ENCODE assay signal across 7 mouse cellular contexts in the genomic region with DNA sequence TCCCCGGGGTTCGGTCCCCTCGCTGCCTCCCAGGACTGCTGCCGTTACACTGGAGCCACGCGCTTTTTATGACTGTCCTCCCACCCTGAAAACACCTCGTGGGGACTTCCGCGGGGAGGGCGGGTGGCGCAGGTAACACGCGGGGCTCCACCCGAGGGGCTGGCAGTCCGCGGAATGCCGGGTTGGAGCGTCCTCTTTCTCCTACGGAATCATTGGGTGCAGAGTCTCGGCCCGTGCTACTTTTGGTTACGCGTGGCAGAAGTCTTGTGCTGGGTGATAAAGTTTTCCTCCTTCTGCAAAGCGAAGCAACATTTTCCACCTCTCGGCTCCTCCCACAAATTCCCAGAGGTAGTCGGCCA. TPM values are rescaled to one million over a fixed set of nuclear protein-coding genes. Genes with fewer than 3 reads are reported as not detected.
DNase-seq lines count a peak whose midpoint lies in the region; ATAC-seq and TF ChIP-seq lines count a peak whose summit lies in the region.

No protein-coding gene starts in this region.

- TF ChIP-seq CTCF in lung, embryonic 14.5 days (IDR thresholded peaks at IDR 0.05; ENCODE audit: low read depth), result no peak
- TF ChIP-seq CTCF in cortical plate, adult 2 months (IDR thresholded peaks at IDR 0.05; ENCODE audit: extremely low read depth, insufficient read depth, low read length), result no peak
- no peak for TF ChIP-seq CTCF in liver, embryonic 14.5 days (IDR thresholded peaks at IDR 0.05; ENCODE audit: low read depth)

- H3K9me3 ChIP-seq in lung, embryonic 14.5 days (ENCODE audit: low read depth, low read length), result no peaks in the 10 kb centered on the region
- no peaks in the 10 kb centered on the region for H3K9me3 ChIP-seq in heart, embryonic 16.5 days (replicated peaks; ENCODE audit: control insufficient read depth, low read length)
- no peaks in the 10 kb centered on the region for H3K9me3 ChIP-seq in liver, embryonic 14.5 days (ENCODE audit: control insufficient read depth, low read length)
- H3K9me3 ChIP-seq in stomach, embryonic 14.5 days (ENCODE audit: control insufficient read depth, low read depth, low read length), result no peaks in the 10 kb centered on the region

- no peak for TF ChIP-seq EP300 in liver, embryonic 14.5 days (IDR thresholded peaks at IDR 0.05; ENCODE audit: low read depth)

- under 1% methylated on average over 26 of the region's 26 CpGs for WGBS in lung, embryonic 14.5 days
- under 1% methylated on average over 26 of the region's 26 CpGs for WGBS in heart, embryonic 16.5 days
- WGBS in liver, embryonic 14.5 days (ENCODE audit: insufficient replicate concordance), result under 1% methylated on average over 26 of the region's 26 CpGs
- WGBS in stomach, embryonic 14.5 days, result 0% methylated on average over 26 of the region's 26 CpGs

- H3K9ac ChIP-seq in lung, embryonic 14.5 days, result peak overlapping the region; percentile 60
- H3K9ac ChIP-seq in heart, embryonic 16.5 days (ENCODE audit: low read length), result peak overlapping the region; percentile 75
- no peak overlapping the region for H3K9ac ChIP-seq in liver, embryonic 14.5 days (replicated peaks)
- peak overlapping the region; percentile 25; the same call in 1 of the 2 replicates for H3K9ac ChIP-seq in stomach, embryonic 14.5 days (replicated peaks; ENCODE audit: low read depth, low read length)

- H3K4me2 ChIP-seq in lung, embryonic 14.5 days, result peak overlapping the region; percentile 79
- H3K4me2 ChIP-seq in heart, embryonic 16.5 days (ENCODE audit: low read depth, low read length), result peak overlapping the region; percentile 99
- peak overlapping the region; percentile 65 for H3K4me2 ChIP-seq in liver, embryonic 14.5 days (ENCODE audit: low read depth)
- H3K4me2 ChIP-seq in stomach, embryonic 14.5 days (replicated peaks; ENCODE audit: low read depth, low read length), result peak overlapping the region; percentile 97

- TF ChIP-seq POLR2A in cortical plate, adult 2 months (IDR thresholded peaks at IDR 0.05; ENCODE audit: extremely low read depth, insufficient read depth, low read length), result no peak

- peak overlapping the region; percentile 51 for H3K4me3 ChIP-seq in lung, embryonic 14.5 days (ENCODE audit: low read depth, low read length)
- peak overlapping the region; percentile 84 for H3K4me3 ChIP-seq in cortical plate, adult 2 months (ENCODE audit: insufficient read depth, low read length)
- H3K4me3 ChIP-seq in heart, embryonic 16.5 days (ENCODE audit: low read length), result peak overlapping the region; percentile 83
- H3K4me3 ChIP-seq in liver, embryonic 14.5 days (ENCODE audit: insufficient read depth in 1 of 2, low read depth in 2 of 2, low read length in 2 of 2), result peak overlapping the region; percentile 52 to 56
- peak overlapping the region; percentile 59 for H3K4me3 ChIP-seq in stomach, embryonic 14.5 days (ENCODE audit: low read depth, low read length)

- peak; percentile 27 for DNase-seq in lung, embryonic 14.5 days
- no peak for DNase-seq in lung, postnatal 14 days
- DNase-seq in liver, embryonic 14.5 days (ENCODE audit: low read depth in 3 of 3, low spot score in 3 of 3), result no peak
- DNase-seq in left cerebral cortex, postnatal 14 days (ENCODE audit: low spot score in 2 of 2), result no peak

- peak; percentile 13; the same call in 1 of the 2 replicates for ATAC-seq in lung, embryonic 14.5 days (ENCODE audit: insufficient read depth)
- peak; percentile 12; the same call in 1 of the 2 replicates for ATAC-seq in heart, embryonic 16.5 days (replicated peaks; ENCODE audit: extremely low read depth, insufficient read depth, low FRiP score)
- no peak for ATAC-seq in liver, embryonic 14.5 days (ENCODE audit: insufficient read depth)
- ATAC-seq in stomach, embryonic 14.5 days (ENCODE audit: insufficient number of reproducible peaks, insufficient read depth, low FRiP score, low read depth), result peak; percentile 2; the same call in 1 of the 2 replicates

- no peaks in the 10 kb centered on the region for H3K36me3 ChIP-seq in lung, embryonic 14.5 days (ENCODE audit: insufficient read depth)
- H3K36me3 ChIP-seq in heart, embryonic 16.5 days (ENCODE audit: control insufficient read depth, insufficient read depth), result no peaks in the 10 kb centered on the region
- H3K36me3 ChIP-seq in liver, embryonic 14.5 days (replicated peaks; ENCODE audit: control insufficient read depth, insufficient read depth, low read depth), result no peaks in the 10 kb centered on the region
- H3K36me3 ChIP-seq in stomach, embryonic 14.5 days (ENCODE audit: control insufficient read depth, insufficient read depth, low read length), result no peaks in the 10 kb centered on the region

- no peaks in the 10 kb centered on the region for H3K4me1 ChIP-seq in lung, embryonic 14.5 days (ENCODE audit: insufficient read depth)
- peaks cover 4% of the 10 kb centered on the region for H3K4me1 ChIP-seq in cortical plate, adult 2 months (ENCODE audit: control insufficient read depth, insufficient read depth, low read length)
- H3K4me1 ChIP-seq in heart, embryonic 16.5 days (ENCODE audit: control insufficient read depth, insufficient read depth, low read length), result peaks cover 18% of the 10 kb centered on the region
- H3K4me1 ChIP-seq in liver, embryonic 14.5 days (replicated peaks; ENCODE audit: control insufficient read depth in 2 of 2, insufficient read depth in 2 of 2, low read length in 1 of 2), result peaks cover 0 to 5% of the 10 kb centered on the region in 2 experiments; a peak in 2 of 4 replicates
- peaks cover 4% of the 10 kb centered on the region; the same call in 1 of the 2 replicates for H3K4me1 ChIP-seq in stomach, embryonic 14.5 days (ENCODE audit: control insufficient read depth, insufficient read depth, low read length)

- H3K27ac ChIP-seq in lung, embryonic 14.5 days (ENCODE audit: low read depth), result no peak overlapping the region
- H3K27ac ChIP-seq in cortical plate, adult 2 months (ENCODE audit: insufficient read depth, low read length), result peak overlapping the region; percentile 56; the same call in 1 of the 2 replicates
- H3K27ac ChIP-seq in heart, embryonic 16.5 days (ENCODE audit: low read length), result peak overlapping the region; percentile 72
- no peak overlapping the region for H3K27ac ChIP-seq in liver, embryonic 14.5 days
- H3K27ac ChIP-seq in stomach, embryonic 14.5 days (ENCODE audit: low read length), result no peak overlapping the region

- H3K27me3 ChIP-seq in lung, embryonic 14.5 days (ENCODE audit: insufficient read depth, low read length), result peaks cover 20% of the 10 kb centered on the region; the same call in 1 of the 2 replicates
- H3K27me3 ChIP-seq in heart, embryonic 16.5 days (ENCODE audit: control insufficient read depth, insufficient read depth, low read length), result no peaks in the 10 kb centered on the region
- H3K27me3 ChIP-seq in liver, embryonic 14.5 days (ENCODE audit: control insufficient read depth, insufficient read depth, low read length), result peaks cover 23% of the 10 kb centered on the region
- H3K27me3 ChIP-seq in stomach, embryonic 14.5 days (ENCODE audit: control insufficient read depth, insufficient read depth, low read length), result 0 out of 2 replicates have a peak, but pooled peaks cover 4% of the 10 kb centered on the region

- intact Hi-C loops in left cerebral cortex, postnatal 14 days (cut with DNase I), result loop anchor here (5.0 kb wide), 1 partner anchor 62 kb away; no protein-coding TSS in a partner anchor

RNA-seq across cellular contexts. Expression of gene Prkag2, which starts 0.3 kb away (rescaled TPM):
- 25.6 and 29.1 TPM in 2 replicates for polyA plus RNA-seq in lung, embryonic 14.5 days (2014; fragmentation: Nextera tagmentation; extraction: Ambion mirVana)
- polyA plus RNA-seq in cortical plate, adult 2 months (2012; rRNA removed), result 103 and 117 TPM in 2 replicates
- polyA plus RNA-seq in heart, embryonic 16.5 days (2015; fragmentation: Nextera tagmentation; extraction: Ambion mirVana), result 104 and 125 TPM in 2 replicates
- 3.2 and 4.0 TPM in 2 replicates for polyA plus RNA-seq in liver, embryonic 14.5 days (2012; rRNA removed)
- 2.7 and 3.1 TPM in 2 replicates for polyA plus RNA-seq in liver, embryonic 14.5 days (2014; fragmentation: Nextera tagmentation; extraction: Ambion mirVana)
- polyA plus RNA-seq in stomach, embryonic 14.5 days (2014; fragmentation: Nextera tagmentation; extraction: Ambion mirVana), result 54.7 and 55.2 TPM in 2 replicates
- 100 to 1,000 TPM in 1 of 2 experiments, 10 to 100 TPM in 1; 99.4 to 104 TPM for total RNA-seq in left cerebral cortex, postnatal 14 days (2021)

Comparison
In these comparisons a context has a peak if more than half of its experiments do, and no peak if none do; other contexts are left out.
1. H3K27ac ChIP-seq: peak in cortical plate, adult 2 months (single experiment) and heart, embryonic 16.5 days (single experiment); none in lung, embryonic 14.5 days (single experiment), liver, embryonic 14.5 days (single experiment) and stomach, embryonic 14.5 days (single experiment).
2. Peak in every context shown above with its lines, with median percentiles within 50 percentile points of each other: H3K4me2 ChIP-seq and H3K4me3 ChIP-seq.